Mouse (Mus musculus) urinary bladder, postnatal 25 days (tissue): ENCODE data around the gene Phc2.

Source experiments
- DNase-seq: peaks from one replicate; pipeline ENCODE4 v3.0.0; 2022; ENCODE audit warnings: low spot score

Phc2 gene

DNA sequence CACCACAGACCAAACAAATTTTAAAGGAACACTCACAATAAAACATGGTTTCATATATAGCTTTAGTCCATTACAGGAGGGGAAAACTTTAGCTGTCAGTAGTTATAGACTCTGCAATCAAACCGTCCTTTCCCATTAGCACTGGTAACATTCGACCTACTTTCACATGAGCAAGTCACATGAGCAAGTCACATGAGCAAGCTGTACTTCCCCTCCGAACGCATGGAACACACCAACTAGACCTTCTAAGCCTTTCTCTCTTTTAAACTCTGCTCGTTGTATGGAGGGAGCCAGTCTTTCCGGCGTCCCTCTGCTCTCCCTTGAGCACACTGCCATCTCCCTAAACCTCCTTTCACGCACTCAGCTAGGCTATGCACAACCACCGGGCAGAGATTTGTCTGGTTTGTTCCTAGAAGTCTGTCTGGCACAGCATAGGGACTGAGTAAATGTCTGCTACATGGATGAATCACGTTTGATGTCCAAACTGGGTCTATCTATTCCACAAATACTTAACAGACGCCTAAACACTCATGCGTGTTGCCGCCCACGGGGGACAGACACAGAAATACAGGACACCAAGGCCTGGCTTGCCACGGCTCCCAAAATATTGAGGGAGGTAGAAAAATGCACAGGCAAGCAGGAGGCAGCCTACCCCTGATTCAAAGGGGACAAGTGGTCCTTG is 130.6 kb downstream of the Phc2 start:
- DNase-seq, result no peak

DNA sequence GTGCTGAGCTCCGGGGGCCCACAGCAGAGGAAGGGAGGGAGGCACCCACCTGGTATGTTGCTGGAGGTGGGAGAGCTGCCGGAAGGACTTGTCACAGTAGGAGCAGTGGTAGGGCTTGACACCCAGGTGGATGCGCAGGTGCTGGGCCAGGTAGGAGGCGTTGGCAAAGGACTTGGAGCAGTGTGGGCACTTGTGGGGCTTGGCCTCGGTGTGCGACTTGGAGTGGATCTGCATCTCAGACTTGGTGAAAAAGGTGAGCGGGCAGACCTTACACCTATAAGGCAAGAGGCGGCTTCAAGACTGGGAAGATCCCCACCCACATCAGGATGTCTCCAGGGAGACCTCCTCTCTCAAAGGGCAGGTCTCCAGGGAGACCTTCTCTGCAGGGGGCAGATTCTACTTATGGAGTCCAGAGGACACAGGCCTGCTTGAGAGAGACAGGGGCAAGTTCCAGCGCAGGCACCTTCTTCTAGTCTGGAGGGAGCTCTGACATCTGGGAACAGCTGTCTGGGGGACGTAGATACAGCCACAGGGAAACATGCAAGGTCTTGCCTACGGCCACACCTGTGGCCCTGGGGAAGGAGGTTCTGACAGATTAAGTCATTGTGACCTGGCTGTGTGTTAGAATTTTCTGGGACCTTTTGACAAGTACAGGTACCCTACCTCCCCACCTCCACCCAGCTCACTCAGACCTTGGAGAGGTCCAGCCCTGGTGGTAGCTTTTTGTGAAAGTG is 131.6 kb downstream of the Phc2 start:
- DNase-seq, result no peak

DNA sequence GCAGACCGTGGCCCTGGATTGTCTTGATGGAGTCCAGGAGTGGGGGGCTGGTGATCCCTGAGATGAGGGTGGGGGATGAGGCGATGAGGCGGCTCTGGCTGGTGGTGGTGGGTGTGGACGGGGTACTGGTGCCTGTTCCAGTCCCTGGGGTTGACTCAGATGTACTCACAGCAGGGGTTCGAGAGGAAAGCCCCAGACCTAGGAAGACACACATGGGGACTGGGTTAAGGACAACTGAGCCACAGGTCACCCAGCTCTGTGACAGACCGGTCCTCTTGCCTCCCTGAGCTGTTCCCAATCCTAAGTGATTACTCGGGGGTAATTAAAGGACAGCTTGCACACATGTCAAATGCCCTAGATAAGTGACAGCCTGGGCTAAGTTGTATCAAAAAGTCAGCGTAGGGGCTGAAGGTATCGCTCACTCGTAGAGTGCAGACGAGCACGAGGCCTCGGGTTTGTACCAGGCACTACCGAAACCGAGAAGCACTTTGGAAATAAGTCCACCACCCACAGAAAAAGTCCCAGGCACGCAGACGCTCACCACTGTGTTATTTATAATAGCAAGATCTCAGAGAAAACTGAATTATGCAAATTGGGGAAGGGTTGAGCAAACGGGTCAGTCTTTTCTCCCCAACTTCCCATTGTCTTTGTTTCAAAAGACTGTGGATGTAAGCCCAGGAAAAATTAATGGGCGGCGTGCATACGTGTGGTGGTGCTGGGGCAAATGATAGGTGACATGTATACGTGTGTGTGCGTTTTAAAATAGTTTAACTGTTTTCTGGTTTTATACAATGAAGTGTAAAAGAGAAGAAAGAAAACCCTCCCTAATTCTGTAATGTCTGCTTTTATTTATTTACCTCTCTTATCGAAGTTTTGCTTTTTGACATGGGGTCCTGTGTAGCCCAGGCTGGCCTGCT is 132.8 kb downstream of the Phc2 start:
- DNase-seq, result no peak

DNA sequence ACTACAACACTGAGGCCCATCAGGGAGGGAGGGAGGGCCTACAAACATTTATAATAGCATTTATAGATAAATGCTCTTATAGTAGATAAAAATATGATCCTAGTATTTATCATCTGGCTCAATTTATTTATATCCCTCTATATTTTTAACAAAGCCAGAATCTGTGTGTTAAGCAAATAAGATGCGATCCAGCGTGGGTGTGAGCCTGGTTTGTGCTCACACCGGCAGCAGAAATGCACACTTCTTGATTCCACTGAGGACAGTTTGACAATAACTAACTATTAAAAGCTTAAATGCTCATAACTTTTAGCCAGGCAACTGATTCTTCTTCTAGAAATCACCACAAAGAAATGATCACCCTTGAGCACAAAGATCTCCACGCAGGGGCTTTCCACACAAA is 133.6 kb downstream of the Phc2 start:
- no peak for DNase-seq

DNA sequence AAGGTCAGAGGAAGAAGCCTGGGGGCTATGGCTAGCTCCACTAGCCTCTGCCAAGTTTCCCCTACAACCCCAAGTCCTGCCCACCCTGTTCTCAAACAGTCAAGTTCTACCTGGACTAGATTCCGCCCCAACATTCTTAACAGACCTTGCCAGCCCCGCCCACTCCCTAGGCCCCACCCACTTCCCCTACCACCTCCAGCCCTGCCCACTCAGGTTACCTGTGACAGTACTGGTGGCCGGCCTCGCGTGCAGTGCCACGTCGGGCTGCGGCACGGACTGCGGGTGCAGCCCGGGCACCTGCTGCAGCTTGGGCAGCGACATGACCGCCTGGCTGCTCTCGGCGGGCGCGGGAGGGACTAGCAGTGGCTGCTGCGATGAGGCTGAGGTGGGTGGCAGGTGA is 135.1 kb downstream of the Phc2 start:
- DNase-seq, result peak; percentile 48

DNA sequence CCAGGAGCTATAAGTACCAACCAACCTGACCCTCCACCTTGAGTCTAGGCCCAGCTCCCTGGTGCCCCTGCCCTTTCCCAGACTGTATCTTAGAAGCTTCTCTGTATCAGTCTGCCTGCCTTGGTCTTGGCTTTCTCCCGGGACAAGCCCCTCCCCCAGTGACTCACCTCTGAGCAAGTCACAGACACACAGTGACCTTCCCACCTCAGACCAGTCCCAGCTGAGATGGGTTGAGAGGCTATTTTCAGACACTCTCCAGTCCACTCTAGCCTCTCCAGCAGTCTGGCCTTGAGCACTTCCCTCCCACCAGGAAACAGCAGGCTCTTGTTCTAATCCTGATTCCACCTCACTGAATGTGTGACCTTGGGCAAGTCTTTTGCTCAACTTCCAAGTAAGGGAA is 139.2 kb downstream of the Phc2 start:
- peak; percentile 39 for DNase-seq

DNA sequence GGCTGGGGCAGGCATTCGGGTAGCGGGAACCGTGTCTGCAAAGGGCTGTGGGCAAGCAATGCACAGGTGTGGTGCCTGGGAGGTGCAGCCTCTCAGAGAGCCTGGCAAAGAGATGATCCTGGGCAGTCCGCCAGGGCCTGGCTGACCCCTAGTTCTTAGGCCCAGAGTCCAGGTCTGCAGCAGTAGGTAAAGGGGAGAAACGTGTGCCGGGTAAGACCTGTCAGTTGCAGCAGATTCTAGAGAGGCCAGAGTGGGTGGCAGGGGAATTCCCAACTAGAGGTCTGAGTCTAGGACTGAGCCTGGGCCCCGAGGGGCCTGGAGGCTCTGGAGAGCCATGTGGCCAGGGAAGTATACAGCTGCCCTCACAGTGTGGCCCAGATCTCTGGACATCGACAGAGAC is 139.7 kb downstream of the Phc2 start:
- no peak for DNase-seq

DNA sequence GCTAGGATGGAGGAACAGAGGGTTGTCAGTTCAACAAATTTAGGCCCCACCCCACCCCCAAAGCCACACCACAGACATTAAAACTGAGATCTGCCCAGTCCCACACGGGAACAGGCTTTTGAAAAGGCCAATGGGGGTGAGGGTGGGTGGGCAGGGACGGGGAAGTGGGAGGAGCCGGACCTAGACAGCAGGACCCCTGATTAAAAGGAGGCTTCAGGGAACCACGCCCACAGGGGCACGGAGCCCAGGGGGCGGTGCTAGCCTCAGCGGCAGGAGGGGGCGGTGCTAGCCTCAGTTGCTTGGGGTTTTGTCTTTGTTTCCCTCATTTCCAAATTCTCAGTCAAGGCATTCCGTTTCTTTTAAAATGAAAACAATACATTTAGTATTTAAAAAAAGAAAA is 141.1 kb downstream of the Phc2 start:
- no peak for DNase-seq

DNA sequence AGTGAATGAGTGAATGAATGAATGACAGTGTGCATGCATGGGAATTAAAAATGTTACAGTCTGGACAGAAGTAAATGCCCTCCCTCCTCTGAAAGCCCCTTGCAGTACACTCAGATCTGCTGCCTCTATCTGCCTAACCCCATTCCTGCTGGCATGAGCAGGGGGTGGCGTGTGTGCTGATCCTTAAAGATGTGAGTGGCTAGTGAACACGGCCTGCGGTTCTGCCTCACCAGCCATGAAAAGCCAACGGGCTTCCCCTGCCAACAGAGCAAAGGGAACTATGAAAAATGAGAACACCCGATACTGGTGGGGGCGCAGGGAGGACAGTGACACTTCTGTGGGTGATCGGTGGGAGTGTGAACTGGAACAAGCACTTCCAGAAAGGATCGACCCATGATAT is 142.3 kb downstream of the Phc2 start:
- DNase-seq, result no peak

DNA sequence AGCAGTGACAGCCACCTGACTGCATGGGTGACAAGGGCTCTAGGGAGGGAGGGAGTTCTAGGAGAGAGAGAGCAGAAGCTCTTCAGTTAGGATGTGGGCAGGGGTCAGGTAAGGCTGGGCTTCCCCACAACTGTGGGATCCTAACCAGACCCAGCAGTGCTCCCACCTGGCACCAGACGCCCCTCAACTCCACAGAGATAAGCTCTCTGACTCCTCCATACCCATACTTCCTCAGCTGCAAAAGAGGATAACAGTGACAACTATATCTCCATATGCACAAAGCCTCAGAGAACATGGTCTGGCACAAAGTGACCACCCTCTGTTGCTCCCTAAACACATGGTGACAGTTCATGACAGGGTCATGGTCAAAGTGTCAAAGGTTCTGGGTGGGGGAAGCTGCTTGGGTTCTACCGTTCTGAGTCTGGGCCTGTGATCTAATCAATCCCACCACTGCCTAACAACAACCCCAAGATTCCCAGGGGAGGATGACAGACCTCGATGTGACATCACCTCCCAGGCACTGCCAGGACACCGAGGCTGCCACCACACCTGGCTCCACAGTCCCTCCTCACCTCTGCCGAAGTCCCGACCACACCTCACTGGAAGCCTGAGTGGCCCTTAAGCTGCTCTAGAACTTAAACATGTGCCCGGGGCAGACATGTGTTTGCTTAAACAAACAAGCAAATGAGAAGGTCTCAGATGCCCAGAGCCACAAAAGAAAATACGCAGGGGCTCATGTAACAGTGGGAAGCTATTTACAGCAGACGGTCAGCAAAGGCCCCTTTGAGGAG is 147.4 kb downstream of the Phc2 start:
- DNase-seq, result no peak
